Mouse (Mus musculus) MEL (cell line): ENCODE results near the gene A930018P22Rik. TPM values are rescaled to one million over a fixed set of nuclear protein-coding genes. Genes with fewer than 3 reads are reported as not detected.
A peak's percentile ranks its signal among the peaks of the same experiment; 100 is the strongest.

Experiments
- DNase-seq: peaks from one replicate; pipeline ENCODE4 v3.0.0; 2011; ENCODE audit warnings: low read depth, low spot score
- H3K27ac ChIP-seq: 2 replicates; pipeline ENCODE4 v1.5.1; 2012; ENCODE audit warnings: low read depth, mild to moderate bottlenecking, control low read depth, low read length, moderate library complexity; ENCODE audit not compliant: control insufficient read depth
- H3K27me3 ChIP-seq, 2 experiments: fragments of 150-350 bp in 1 of 2; sonication (generic) in 1 of 2; 2 replicates each; pipeline ENCODE4 v1.6.1; 2012; ENCODE audit warnings: low read length in 2 of 2, mild to moderate bottlenecking in 2 of 2, improper control_type of control experiment in 1 of 2, moderate library complexity in 1 of 2; ENCODE audit not compliant: insufficient read depth in 2 of 2, control insufficient read depth in 1 of 2
- H3K36me3 ChIP-seq, 2 experiments: 2 replicates each; pipeline ENCODE4 v1.6.1; 2012 to 2014; ENCODE audit warnings: low read length in 2 of 2, improper control_type of control experiment in 1 of 2, inconsistent platforms in 1 of 2, mild to moderate bottlenecking in 1 of 2; ENCODE audit not compliant: insufficient read depth in 2 of 2, control insufficient read depth in 1 of 2
- H3K4me1 ChIP-seq, 2 experiments: fragments of 150-350 bp in 1 of 2; sonication (generic) in 1 of 2; 2 replicates each; pipeline ENCODE4 v1.6.1; 2012; ENCODE audit warnings: low read length in 2 of 2, improper control_type of control experiment in 1 of 2, mild to moderate bottlenecking in 1 of 2; ENCODE audit not compliant: insufficient read depth in 2 of 2, control insufficient read depth in 1 of 2
- H3K4me3 ChIP-seq, 2 experiments: fragments of 150-350 bp in 1 of 2; sonication (generic) in 1 of 2; 2 replicates each; pipeline ENCODE4 v1.5.1; 2012; ENCODE audit warnings: low read depth in 2 of 2, low read length in 2 of 2, mild to moderate bottlenecking in 2 of 2, moderate library complexity in 2 of 2, control low read depth in 1 of 2, improper control_type of control experiment in 1 of 2; ENCODE audit not compliant: control insufficient read depth in 1 of 2, insufficient read depth in 1 of 2
- H3K79me2 ChIP-seq: 2 replicates; pipeline ENCODE4 v1.6.1; 2012; ENCODE audit warnings: mild to moderate bottlenecking, low read length, moderate library complexity; ENCODE audit not compliant: control insufficient read depth, poor library complexity, insufficient read depth
- H3K9ac ChIP-seq: 2 replicates; pipeline ENCODE4 v1.6.1; 2012; ENCODE audit warnings: low read depth, mild to moderate bottlenecking, control low read depth, low read length, moderate library complexity; ENCODE audit not compliant: control insufficient read depth, poor library complexity, severe bottlenecking
- H3K9me3 ChIP-seq: fragments of 150-350 bp; sonication (generic); replicated peaks from 2 replicates; pipeline ENCODE4 v1.6.1; 2012; ENCODE audit warnings: mild to moderate bottlenecking, low read length, improper control_type of control experiment, moderate library complexity; ENCODE audit not compliant: insufficient read depth
- BHLHE40 ChIP-seq: IDR thresholded peaks from 2 replicates; pipeline ENCODE4 v1.6.1; 2012; ENCODE audit warnings: low read depth, mild to moderate bottlenecking, inconsistent platforms, low read length, improper control_type of control experiment, borderline replicate concordance
- CTCF ChIP-seq, 3 experiments: IDR thresholded peaks in 2 of 3; conservative IDR thresholded peaks in 1 of 3; 2 replicates each; pipeline ENCODE4 v1.5.1; 2011 to 2012; ENCODE audit warnings: low read length in 3 of 3, low read depth in 2 of 3, mild to moderate bottlenecking in 2 of 3, improper control_type of control experiment in 1 of 3, inconsistent platforms in 1 of 3, mixed read lengths in 1 of 3, moderate library complexity in 1 of 3; ENCODE audit not compliant: control insufficient read depth in 1 of 3, insufficient read depth in 1 of 3, poor library complexity in 1 of 3, severe bottlenecking in 1 of 3
- ELF1 ChIP-seq: IDR thresholded peaks from 2 replicates; pipeline ENCODE4 v1.6.1; 2014; ENCODE audit warnings: low read depth, mild to moderate bottlenecking, inconsistent platforms, low read length, improper control_type of control experiment, moderate library complexity
- ETS1 ChIP-seq: IDR thresholded peaks from 2 replicates; pipeline ENCODE4 v1.6.1; 2012; ENCODE audit warnings: low read depth, mild to moderate bottlenecking, inconsistent platforms, low read length, improper control_type of control experiment, moderate library complexity
- GATA1 ChIP-seq: IDR thresholded peaks from 2 replicates; pipeline ENCODE4 v1.6.1; 2011; ENCODE audit warnings: low read depth, low read length, improper control_type of control experiment
- MAFK ChIP-seq: IDR thresholded peaks from 2 replicates; pipeline ENCODE4 v1.6.1; 2011; ENCODE audit warnings: low read depth, mild to moderate bottlenecking, low read length, improper control_type of control experiment, borderline replicate concordance
- MYC ChIP-seq: IDR thresholded peaks from 2 replicates; pipeline ENCODE4 v1.6.1; 2011; ENCODE audit warnings: low read depth, mild to moderate bottlenecking, low read length, improper control_type of control experiment, moderate library complexity
- POLR2AphosphoS5 ChIP-seq: IDR thresholded peaks from 2 replicates; pipeline ENCODE4 v1.6.1; 2012; ENCODE audit warnings: low read depth, borderline replicate concordance, mild to moderate bottlenecking, inconsistent platforms, low read length, moderate library complexity, mixed read lengths
- RAD21 ChIP-seq: IDR thresholded peaks from 2 replicates; pipeline ENCODE4 v1.6.1; 2011; ENCODE audit warnings: mild to moderate bottlenecking, low read depth, low read length, improper control_type of control experiment
- RCOR1 ChIP-seq: IDR thresholded peaks from 2 replicates; pipeline ENCODE4 v1.6.1; 2012; ENCODE audit warnings: low read depth, mild to moderate bottlenecking, inconsistent platforms, low read length, improper control_type of control experiment
- SIN3A ChIP-seq: IDR thresholded peaks from 2 replicates; pipeline ENCODE4 v1.6.1; 2012; ENCODE audit warnings: low read length, improper control_type of control experiment, inconsistent platforms
- SMC3 ChIP-seq: IDR thresholded peaks from 2 replicates; pipeline ENCODE4 v1.6.1; 2011; ENCODE audit warnings: low read depth, low read length, improper control_type of control experiment
- TAL1 ChIP-seq: IDR thresholded peaks from 2 replicates; pipeline ENCODE4 v1.6.1; 2012; ENCODE audit warnings: mild to moderate bottlenecking, inconsistent platforms, low read length, moderate library complexity, mixed read lengths
- TCF12 ChIP-seq: IDR thresholded peaks from 2 replicates; pipeline ENCODE4 v1.6.1; 2014; ENCODE audit warnings: low read depth, mild to moderate bottlenecking, inconsistent platforms, low read length, improper control_type of control experiment, moderate library complexity
- USF1 ChIP-seq: IDR thresholded peaks from 2 replicates; pipeline ENCODE4 v1.6.1; 2014; ENCODE audit warnings: low read depth, mild to moderate bottlenecking, inconsistent platforms, low read length, improper control_type of control experiment, moderate library complexity
- ZC3H11A ChIP-seq: IDR thresholded peaks from 2 replicates; pipeline ENCODE4 v1.6.1; 2012; ENCODE audit warnings: low read depth, mild to moderate bottlenecking, inconsistent platforms, low read length, improper control_type of control experiment
- polyA plus RNA-seq, 2 experiments: library from polyadenylated mRNA; stranded (reverse) in 1 of 2; unstranded in 1 of 2; fragments of >175 nt in 1 of 2; fragments of >200 nt in 1 of 2; gene quantifications; 2 replicates each; pipeline versions ENCODE4 v1.2.1 to v1.2.4; 2012; ENCODE audit warnings: low replicate concordance in 2 of 2, low read depth in 1 of 2; ENCODE audit not compliant: insufficient read length in 2 of 2, insufficient read depth in 1 of 2, missing spikeins in 1 of 2
- total RNA-seq: library from RNA; depleted of rRNA; stranded (reverse); fragments of 300-350 nt; gene quantifications from 2 replicates; pipeline ENCODE4 v1.2.3, GENCODE M21; 2012

Gene A930018P22Rik
- total and polyA plus RNA-seq, 3 experiments = not detected

DNA sequence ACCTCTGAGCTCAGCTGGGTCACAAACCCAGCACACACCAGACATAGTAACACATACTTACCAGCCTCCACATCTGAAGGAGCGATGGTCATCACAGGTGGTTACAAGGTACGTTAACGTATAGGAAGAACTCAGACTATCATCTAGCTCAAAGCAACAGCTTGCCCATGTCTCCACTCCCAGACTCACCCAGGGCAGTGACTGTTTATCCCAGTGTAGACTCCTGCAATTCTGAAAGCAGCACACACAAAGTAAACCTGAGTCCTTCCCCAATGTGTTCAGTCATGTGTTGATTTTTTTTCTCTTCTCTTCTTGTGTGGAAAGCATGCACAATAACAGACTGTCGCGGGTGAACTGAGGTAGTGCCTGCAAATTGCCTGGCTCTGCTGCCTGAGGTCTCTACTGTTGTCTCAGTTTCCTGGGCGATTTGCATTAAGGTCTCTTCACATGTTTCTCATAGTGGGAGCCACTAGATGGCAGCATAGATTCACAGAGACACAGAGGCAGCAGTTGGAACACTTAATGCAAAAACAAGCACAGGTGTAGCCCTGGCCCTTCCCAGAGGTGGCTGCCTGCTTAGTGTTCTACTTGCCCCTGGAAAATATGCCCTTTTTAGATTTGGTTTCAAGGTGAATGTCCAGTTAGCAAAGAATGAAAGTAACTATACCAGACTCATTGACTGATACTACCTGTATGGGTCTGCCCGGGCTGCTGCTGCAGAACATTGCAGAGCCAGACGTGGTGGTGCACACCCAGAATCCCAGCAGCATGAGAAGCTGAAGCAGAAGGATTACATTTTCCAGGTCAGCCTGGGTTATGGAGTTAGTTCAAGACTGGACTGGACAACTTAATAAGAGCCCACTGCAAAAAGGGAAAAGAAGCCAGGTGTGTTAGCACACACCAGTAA, 11.8 kb downstream of the A930018P22Rik start:
- Histone ChIP-seq H3K4me1 (peaks cover 0 to 7% of the 10 kb centered on the region in 2 experiments; a peak in 2 of 4 replicates), H3K27ac (no peak overlapping the region), H3K9me3 (no peaks in the 10 kb centered on the region), H3K9ac (no peak overlapping the region), H3K36me3 (peaks cover 0 to 5% of the 10 kb centered on the region in 2 experiments; a peak in 2 of 4 replicates), H3K79me2 (no peaks in the 10 kb centered on the region), H3K4me3 (no peak overlapping the region), H3K27me3 (no peaks in the 10 kb centered on the region)
- no peak for TF ChIP-seq BHLHE40
- TF ChIP-seq MAFK = no peak
- 0 out of 2 replicates have a peak, but pooled peaks have one; percentile 28 for TF ChIP-seq SIN3A
- peak; percentile 98 for TF ChIP-seq SMC3
- no peak for TF ChIP-seq RCOR1
- TF ChIP-seq POLR2AphosphoS5 = no peak
- 0 out of 2 replicates have a peak, but pooled peaks have one; percentile 28 for TF ChIP-seq MYC
- peak; percentile 100 for TF ChIP-seq RAD21
- TF ChIP-seq ZC3H11A = peak; percentile 99
- no peak for TF ChIP-seq TCF12
- TF ChIP-seq USF1 = no peak
- no peak for TF ChIP-seq ETS1
- peak; percentile 77 to 96 (median 93) for TF ChIP-seq CTCF (IDR thresholded peaks at IDR 0.05 in 2 of 3, conservative IDR thresholded peaks at IDR 0.05 in 1 of 3; ENCODE audit: control insufficient read depth in 1 of 3, insufficient read depth in 1 of 3, low read depth in 2 of 3, low read length in 3 of 3, poor library complexity in 1 of 3, severe bottlenecking in 1 of 3)
- no peak for TF ChIP-seq GATA1
- peak; percentile 89 for DNase-seq

DNA sequence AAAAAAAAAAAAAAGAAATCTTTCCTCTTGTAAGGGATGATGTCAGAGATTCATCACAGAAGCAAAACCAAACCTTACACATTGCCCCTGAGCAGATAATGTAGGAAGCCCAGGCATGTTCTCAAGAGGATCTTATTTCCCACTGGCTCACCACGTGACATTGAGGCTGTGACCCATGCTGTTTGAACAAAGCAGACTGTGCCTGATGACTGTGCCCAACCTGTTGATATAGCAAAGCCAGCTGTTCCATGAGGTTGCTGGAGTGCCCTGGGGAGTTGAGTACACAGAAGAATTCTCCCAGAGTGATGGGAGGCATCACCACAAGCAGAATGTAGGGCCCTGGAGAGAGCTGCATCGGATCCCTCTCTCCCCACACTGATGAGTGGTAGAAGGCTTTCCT, 13.4 kb downstream of the A930018P22Rik start:
- no peaks in the 10 kb centered on the region for H3K27me3 ChIP-seq
- H3K4me3 ChIP-seq = no peak overlapping the region
- TF ChIP-seq TAL1 (no peak), RAD21 (no peak), TCF12 (no peak), USF1 (peak; percentile 50; the same call in 1 of the 2 replicates), ELF1 (no peak)
- no peak overlapping the region for H3K27ac ChIP-seq
- no peak overlapping the region for H3K9ac ChIP-seq
- peaks cover 0 to 7% of the 10 kb centered on the region in 2 experiments; a peak in 2 of 4 replicates for H3K4me1 ChIP-seq
- no peak for DNase-seq
- H3K36me3 ChIP-seq = peaks cover 0 to 5% of the 10 kb centered on the region in 2 experiments; a peak in 2 of 4 replicates
- no peaks in the 10 kb centered on the region for H3K9me3 ChIP-seq
- no peaks in the 10 kb centered on the region for H3K79me2 ChIP-seq
